Mouse (Mus musculus) midbrain, postnatal 0 days (tissue): ENCODE data around the gene Hnf1a. TPM values are rescaled to one million over a fixed set of nuclear protein-coding genes. Genes with fewer than 3 reads are reported as not detected.
"Not testable (repeated sequence)": the region's sequence is repeated elsewhere in the genome, so short reads cannot be mapped to it uniquely, and the experiment has no call there.

ENCODE experiments used
- ATAC-seq: fragments of 200-750 bp; cut with Nextera tagmentation; 2 replicates; pipeline ENCODE4 v1.8.0; 2017; ENCODE audit warnings: moderate number of reproducible peaks, mild to moderate bottlenecking, moderate TSS enrichment, moderate library complexity; ENCODE audit not compliant: low FRiP score
- DNase-seq: peaks from one replicate; pipeline ENCODE4 v3.0.0-alpha.2; 2015; ENCODE audit warnings: low spot score
- H3K27ac ChIP-seq: fragments of 300-500 bp; sonication (generic); 2 replicates; pipeline ENCODE4 v1.5.1; 2014; ENCODE audit warnings: low read depth, mild to moderate bottlenecking, low read length, mixed read lengths
- H3K27me3 ChIP-seq: fragments of 300-500 bp; sonication (generic); 2 replicates; pipeline ENCODE4 v1.6.1; 2014; ENCODE audit warnings: low read length, control low read depth, mixed read lengths; ENCODE audit not compliant: insufficient read depth
- H3K36me3 ChIP-seq: fragments of 300-500 bp; sonication (generic); 2 replicates; pipeline ENCODE4 v1.6.1; 2014; ENCODE audit warnings: low read length, control low read depth, mixed read lengths; ENCODE audit not compliant: insufficient read depth
- H3K4me1 ChIP-seq: fragments of 300-500 bp; sonication (generic); 2 replicates; pipeline ENCODE4 v1.6.1; 2014; ENCODE audit warnings: mild to moderate bottlenecking, control low read depth, antibody characterized with exemption, low read length, mixed read lengths; ENCODE audit not compliant: insufficient read depth
- H3K4me2 ChIP-seq: fragments of 300-500 bp; sonication (generic); 2 replicates; pipeline ENCODE4 v1.6.1; 2014; ENCODE audit warnings: low read depth, mild to moderate bottlenecking, low read length, mixed read lengths; ENCODE audit not compliant: poor library complexity, severe bottlenecking
- H3K4me3 ChIP-seq: fragments of 300-500 bp; sonication (generic); 2 replicates; pipeline ENCODE4 v1.5.1; 2014; ENCODE audit warnings: low read depth, mild to moderate bottlenecking, low read length, moderate library complexity
- H3K9ac ChIP-seq: fragments of 300-500 bp; sonication (generic); replicated peaks from 2 replicates; pipeline ENCODE4 v1.6.1; 2014; ENCODE audit warnings: mild to moderate bottlenecking, low read length, moderate library complexity, mixed read lengths; ENCODE audit not compliant: poor library complexity, severe bottlenecking
- H3K9me3 ChIP-seq: fragments of 300-500 bp; sonication (generic); 2 replicates; pipeline ENCODE4 v1.6.1; 2016; ENCODE audit warnings: low read length, control low read depth
- CTCF ChIP-seq: IDR thresholded peaks from 2 replicates; pipeline ENCODE4 v1.5.1; 2016; ENCODE audit warnings: antibody characterized with exemption, mild to moderate bottlenecking
- whole genome bisulfite sequencing: fragments of 180-500 bp; shearing (Covaris S2); extraction: QIAGEN DNeasy Blood & Tissue Kit; methylation state at CpG from one replicate; pipeline ENCODE4 v1.1.7; 2014; 5-methylcytosine and 5-hydroxymethylcytosine counted together
- polyA plus RNA-seq: library from polyadenylated mRNA; unstranded; fragments of >200 nt; fragmentation: Nextera tagmentation; extraction: Ambion mirVana; gene quantifications from 2 replicates; pipeline ENCODE4 v1.2.1, GENCODE M21; 2015
- total RNA-seq: library from RNA; depleted of rRNA; stranded (reverse); fragments of >200 nt; gene quantifications from 2 replicates; pipeline ENCODE4 v1.2.3, GENCODE M21; 2014

Hnf1a gene
- total and polyA plus RNA-seq, 2 experiments from 2014 or later, result 0.05 TPM; not detected in 1

DNA sequence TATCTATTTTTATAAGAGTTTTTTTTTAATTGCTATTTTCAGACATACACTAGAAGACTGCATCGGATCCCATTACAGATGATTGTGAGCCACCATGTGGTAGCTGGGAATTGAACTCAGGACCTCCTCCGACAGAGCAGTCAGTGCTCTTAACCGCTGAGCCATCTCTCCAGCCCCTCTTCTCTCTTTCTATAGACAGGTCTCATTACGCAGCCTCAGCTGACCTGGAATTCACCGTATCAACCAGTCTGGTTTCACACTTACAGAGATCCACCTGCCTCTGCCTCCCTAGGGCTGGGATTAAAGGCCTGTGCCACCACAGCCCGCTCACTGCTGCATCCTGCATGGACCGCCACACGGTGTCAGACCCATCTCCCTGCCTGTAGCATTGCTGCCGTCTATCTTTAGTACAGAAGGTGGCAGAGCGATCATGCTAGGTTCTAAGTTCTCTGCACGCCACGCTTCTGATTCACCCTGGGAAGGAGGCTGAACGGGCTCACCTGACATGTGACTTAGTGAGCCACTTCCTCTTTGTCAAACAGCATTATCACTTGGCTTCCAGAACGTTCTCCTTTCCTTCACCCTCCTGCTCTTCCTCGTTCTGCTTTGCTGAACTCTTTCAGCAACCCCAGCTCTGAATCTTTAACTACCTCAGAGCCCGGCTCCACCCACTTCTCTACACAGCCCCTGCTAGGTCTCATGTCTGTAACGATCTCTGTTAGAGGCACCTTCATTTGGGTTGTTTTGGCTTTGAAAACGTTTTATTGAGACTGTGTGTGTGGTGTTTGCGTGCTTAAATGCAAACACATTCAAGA is 49.1 kb downstream of the Hnf1a start:
- ATAC-seq (no peak), DNase-seq (no peak)
- Histone ChIP-seq H3K36me3 (no peaks in the 10 kb centered on the region), H3K27ac (no peak overlapping the region), H3K27me3 (no peaks in the 10 kb centered on the region), H3K4me3 (no peak overlapping the region), H3K4me1 (no peaks in the 10 kb centered on the region), H3K9ac (no peak overlapping the region), H3K9me3 (0 out of 2 replicates have a peak, but pooled peaks cover 4% of the 10 kb centered on the region), H3K4me2 (no peak overlapping the region)
- 76% methylated on average over 19 of the region's 19 CpGs for WGBS
- no peak for TF ChIP-seq CTCF

DNA sequence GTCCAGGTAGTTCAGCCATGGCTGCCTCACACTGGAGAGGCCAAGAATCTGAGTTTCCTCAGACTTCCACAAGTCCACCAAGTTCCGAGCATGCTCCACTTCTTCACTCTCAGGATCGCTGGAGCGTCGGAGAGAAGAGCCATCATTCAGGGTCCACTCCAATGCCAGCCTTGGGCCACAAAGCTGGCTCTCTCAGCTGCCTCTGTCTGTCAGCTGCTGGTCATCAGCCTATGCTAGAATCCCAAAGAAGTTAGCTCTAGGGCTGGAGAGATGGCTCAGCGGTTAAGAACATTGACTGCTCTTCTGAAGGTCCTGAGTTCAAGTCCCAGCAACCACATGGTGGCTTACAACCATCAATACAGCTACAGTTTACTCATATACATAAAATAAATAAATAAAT is 53.5 kb downstream of the Hnf1a start:
- ATAC-seq, H3K9me3 ChIP-seq, H3K27ac ChIP-seq, H3K4me2 ChIP-seq, H3K4me3 ChIP-seq, H3K36me3 ChIP-seq, DNase-seq, H3K4me1 ChIP-seq, H3K27me3 ChIP-seq, H3K9ac ChIP-seq: not testable (repeated sequence)
- 93% methylated on average over 5 of the region's 5 CpGs for WGBS

DNA sequence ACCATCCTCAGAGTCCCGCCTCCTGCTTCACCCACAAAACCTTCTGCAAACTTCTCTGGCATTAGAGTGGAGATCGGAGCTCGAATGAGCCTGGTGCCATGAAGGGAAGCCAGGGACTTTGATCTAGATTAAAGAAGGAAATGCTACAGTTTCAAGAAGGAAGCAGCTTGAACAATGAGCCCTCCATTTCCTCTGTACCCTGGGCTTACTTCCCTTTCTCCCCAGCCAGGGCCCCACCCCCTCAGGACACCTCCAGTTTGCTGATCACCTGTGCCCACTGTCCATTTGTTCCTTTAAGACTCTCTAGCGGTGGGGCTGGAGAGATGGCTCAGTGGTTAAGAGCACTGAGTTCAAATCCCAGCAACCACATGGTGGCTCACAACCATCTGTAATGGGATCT is 54.1 kb downstream of the Hnf1a start:
- Histone ChIP-seq H3K27me3 (no peaks in the 10 kb centered on the region), H3K4me3 (no peak overlapping the region), H3K9me3 (no peaks in the 10 kb centered on the region), H3K4me2 (no peak overlapping the region), H3K36me3 (no peaks in the 10 kb centered on the region), H3K27ac (no peak overlapping the region), H3K9ac (no peak overlapping the region), H3K4me1 (no peaks in the 10 kb centered on the region)
- DNase-seq (no peak), ATAC-seq (no peak)
- TF ChIP-seq CTCF, result no peak
- WGBS, result 87% methylated on average over 4 of the region's 4 CpGs

DNA sequence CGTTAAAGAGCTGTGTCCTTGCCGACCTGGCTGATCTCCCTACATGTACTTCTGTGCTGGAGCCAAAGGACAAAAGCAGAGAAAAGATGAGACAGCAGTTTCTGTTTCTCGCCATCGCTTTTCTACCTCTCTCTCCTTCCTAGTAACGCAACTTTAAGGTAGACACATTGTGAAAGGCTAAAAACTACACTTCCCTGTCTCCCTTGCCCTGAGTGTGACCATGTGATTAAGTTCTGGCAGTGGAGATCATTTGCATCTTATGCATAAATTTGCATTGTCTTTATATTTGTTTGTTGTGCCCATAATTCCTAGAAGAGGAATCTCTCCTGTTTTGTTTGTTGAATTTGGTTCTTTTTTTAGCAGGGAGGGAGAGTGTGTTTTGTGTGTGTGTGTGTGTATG is 55.0 kb downstream of the Hnf1a start:
- no peak overlapping the region for H3K4me2 ChIP-seq
- H3K9me3 ChIP-seq, result no peaks in the 10 kb centered on the region
- no peak overlapping the region for H3K9ac ChIP-seq
- 72% methylated on average over 5 of the region's 5 CpGs for WGBS
- no peak overlapping the region for H3K27ac ChIP-seq
- no peaks in the 10 kb centered on the region for H3K27me3 ChIP-seq
- ATAC-seq, result no peak
- no peaks in the 10 kb centered on the region for H3K36me3 ChIP-seq
- H3K4me3 ChIP-seq, result no peak overlapping the region
- no peak for TF ChIP-seq CTCF
- H3K4me1 ChIP-seq, result no peaks in the 10 kb centered on the region
- DNase-seq, result no peak

DNA sequence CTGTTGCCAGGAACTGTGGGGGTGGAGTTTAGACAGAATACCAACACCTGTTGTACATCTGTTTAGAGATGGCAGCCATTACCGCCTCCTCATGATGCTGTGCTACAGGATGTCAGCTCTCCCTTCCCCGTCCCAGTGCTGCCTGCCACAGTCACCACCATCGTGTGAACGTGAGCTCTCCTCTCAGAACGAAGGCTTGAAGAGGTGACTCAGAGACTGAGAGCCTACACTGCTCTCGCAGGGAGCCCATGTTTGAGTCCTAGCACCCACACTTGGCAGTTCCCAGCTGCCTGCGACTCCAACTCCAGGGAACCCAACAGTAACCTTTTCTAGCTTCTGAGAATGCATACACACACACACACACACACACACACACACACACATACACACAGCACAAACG is 56.0 kb downstream of the Hnf1a start:
- DNase-seq, result no peak
- H3K36me3 ChIP-seq, result no peaks in the 10 kb centered on the region
- no peak for TF ChIP-seq CTCF
- no peak for ATAC-seq
- WGBS, result 82% methylated on average over 8 of the region's 8 CpGs
- H3K27ac ChIP-seq, result no peak overlapping the region
- H3K4me2 ChIP-seq, result no peak overlapping the region
- no peak overlapping the region for H3K9ac ChIP-seq
- H3K4me1 ChIP-seq, result no peaks in the 10 kb centered on the region
- no peak overlapping the region for H3K4me3 ChIP-seq
- H3K9me3 ChIP-seq, result no peaks in the 10 kb centered on the region
- H3K27me3 ChIP-seq, result no peaks in the 10 kb centered on the region

DNA sequence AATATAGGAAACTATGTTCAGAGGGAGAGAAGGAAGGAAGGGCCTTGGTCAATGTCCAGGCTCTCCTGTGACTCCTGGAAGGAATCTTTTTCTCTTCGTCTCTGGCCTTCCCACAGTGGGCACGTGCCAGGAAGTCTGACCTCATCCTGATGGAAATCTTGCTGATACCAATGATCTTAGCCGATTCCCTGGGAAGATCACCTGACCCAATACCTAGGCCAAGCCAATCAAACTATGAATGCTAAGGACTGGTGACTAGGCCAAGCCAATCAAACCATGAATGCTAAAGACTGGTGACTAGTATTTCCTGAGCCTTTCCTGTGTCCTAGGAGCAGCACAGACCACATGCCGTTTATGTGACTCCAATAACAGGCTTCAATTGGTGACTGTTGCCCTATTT is 57.2 kb downstream of the Hnf1a start:
- no peaks in the 10 kb centered on the region for H3K4me1 ChIP-seq
- H3K9me3 ChIP-seq, result no peaks in the 10 kb centered on the region
- WGBS, result 78% methylated on average over 4 of the region's 4 CpGs
- DNase-seq, result no peak
- TF ChIP-seq CTCF, result no peak
- no peak for ATAC-seq
- no peaks in the 10 kb centered on the region for H3K27me3 ChIP-seq
- no peak overlapping the region for H3K9ac ChIP-seq
- H3K4me3 ChIP-seq, result no peak overlapping the region
- H3K4me2 ChIP-seq, result no peak overlapping the region
- H3K27ac ChIP-seq, result no peak overlapping the region
- no peaks in the 10 kb centered on the region for H3K36me3 ChIP-seq
